9 mouse cellular contexts compared by ENCODE assay signal in the genomic region with DNA sequence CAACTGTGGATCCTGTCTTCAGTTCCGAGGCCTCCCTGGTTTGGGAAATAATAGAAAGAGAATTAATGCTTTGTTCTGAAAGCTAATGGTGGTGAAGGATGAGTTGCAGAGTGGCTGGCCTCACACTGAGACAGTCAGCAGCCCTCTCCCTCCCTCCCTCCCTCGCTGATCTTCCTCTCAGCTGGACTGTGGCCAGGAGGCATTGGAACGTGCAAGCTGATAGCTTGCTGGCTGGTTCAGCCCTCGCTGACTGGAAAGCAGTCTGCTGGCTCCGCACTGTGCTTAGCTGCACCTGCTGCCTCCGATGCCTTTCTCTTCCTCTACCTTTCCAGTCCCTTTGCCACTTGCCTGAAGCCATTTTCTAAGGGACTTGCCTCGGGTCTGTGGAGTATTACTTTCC.
DNase-seq lines count a peak whose midpoint lies in the region; ATAC-seq and TF ChIP-seq lines count a peak whose summit lies in the region.
"Had no signal": no experiment of that assay in that cellular context is flagged by ENCODE, and none has a peak within 500 bp of the region (broad histone marks: within the 10 kb centered on the region; RNA-seq: fewer than 3 reads in every experiment).

No protein-coding gene starts in this region.

- no peaks in the 10 kb centered on the region for H3K36me3 ChIP-seq in intestine, embryonic 14.5 days (ENCODE audit: control insufficient read depth, insufficient read depth, low read length)
- no peaks in the 10 kb centered on the region for H3K36me3 ChIP-seq in intestine, postnatal 0 days (ENCODE audit: control insufficient read depth, insufficient read depth)
- no peaks in the 10 kb centered on the region for H3K36me3 ChIP-seq in hindbrain, embryonic 16.5 days (ENCODE audit: control insufficient read depth, insufficient read depth, low read length)
- no peaks in the 10 kb centered on the region for H3K36me3 ChIP-seq in lung, embryonic 14.5 days (ENCODE audit: insufficient read depth)
- H3K36me3 ChIP-seq: embryonic facial prominence, embryonic 15.5 days had no signal

- H3K4me2 ChIP-seq in intestine, embryonic 14.5 days (ENCODE audit: low read length): no peak overlapping the region
- no peak overlapping the region for H3K4me2 ChIP-seq in intestine, postnatal 0 days (replicated peaks; ENCODE audit: low read depth)
- peak overlapping the region; percentile 19; the same call in 1 of the 2 replicates for H3K4me2 ChIP-seq in hindbrain, embryonic 16.5 days (ENCODE audit: low read length)
- no peak overlapping the region for H3K4me2 ChIP-seq in lung, embryonic 14.5 days
- H3K4me2 ChIP-seq: embryonic facial prominence, embryonic 15.5 days had no signal

- H3K9me3 ChIP-seq in intestine, embryonic 14.5 days (ENCODE audit: control insufficient read depth, low read length): no peaks in the 10 kb centered on the region
- H3K9me3 ChIP-seq in intestine, postnatal 0 days (ENCODE audit: control insufficient read depth): no peaks in the 10 kb centered on the region
- no peaks in the 10 kb centered on the region for H3K9me3 ChIP-seq in hindbrain, embryonic 16.5 days (ENCODE audit: control insufficient read depth, low read length)
- H3K9me3 ChIP-seq in lung, embryonic 14.5 days (ENCODE audit: low read depth, low read length): no peaks in the 10 kb centered on the region
- H3K9me3 ChIP-seq: embryonic facial prominence, embryonic 15.5 days had no signal

- no peak overlapping the region for H3K9ac ChIP-seq in intestine, embryonic 14.5 days (ENCODE audit: low read length)
- no peak overlapping the region for H3K9ac ChIP-seq in intestine, postnatal 0 days (ENCODE audit: low read depth, low read length)
- H3K9ac ChIP-seq in hindbrain, embryonic 16.5 days (ENCODE audit: low read depth, low read length): no peak overlapping the region
- H3K9ac ChIP-seq in lung, embryonic 14.5 days: no peak overlapping the region
- H3K9ac ChIP-seq: embryonic facial prominence, embryonic 15.5 days had no signal

- peak; percentile 68 for DNase-seq in intestine, embryonic 14.5 days (ENCODE audit: low spot score)
- DNase-seq in cerebellum, adult 8-10 months: peak; percentile 58
- DNase-seq in gastrocnemius, postnatal 14 days: peak; percentile 91
- peak; percentile 93 for DNase-seq in lung, embryonic 14.5 days
- peak; percentile 88 for DNase-seq in retina, postnatal 1 day

- H3K27ac ChIP-seq in intestine, embryonic 14.5 days (ENCODE audit: low read depth): no peak overlapping the region
- no peak overlapping the region for H3K27ac ChIP-seq in intestine, postnatal 0 days (ENCODE audit: low read depth, low read length)
- H3K27ac ChIP-seq in hindbrain, embryonic 16.5 days (ENCODE audit: low read depth, low read length): no peak overlapping the region
- no peak overlapping the region for H3K27ac ChIP-seq in lung, embryonic 14.5 days (ENCODE audit: low read depth)
- H3K27ac ChIP-seq: embryonic facial prominence, embryonic 15.5 days had no signal

- no peak for TF ChIP-seq CTCF in intestine, postnatal 0 days (IDR thresholded peaks at IDR 0.05; ENCODE audit: low read depth)
- TF ChIP-seq CTCF in lung, embryonic 14.5 days (IDR thresholded peaks at IDR 0.05; ENCODE audit: low read depth): no peak

- intact Hi-C loops in gastrocnemius, postnatal 14 days (cut with DNase I; ENCODE audit: low total_unique reads): no loop called here

- ATAC-seq in intestine, embryonic 14.5 days (replicated peaks; ENCODE audit: low FRiP score, low TSS enrichment, low read depth): no peak
- ATAC-seq in intestine, postnatal 0 days: no peak
- ATAC-seq in hindbrain, embryonic 16.5 days: peak; percentile 92
- peak; percentile 89 for ATAC-seq in lung, embryonic 14.5 days (ENCODE audit: insufficient read depth)
- ATAC-seq in erythroblast, adult 5-6 weeks (replicated peaks; ENCODE audit: low FRiP score, poor library complexity, severe bottlenecking): no peak

- WGBS in intestine, embryonic 14.5 days: 11% methylated on average over 7 of the region's 7 CpGs
- 28% methylated on average over 7 of the region's 7 CpGs for WGBS in intestine, postnatal 0 days
- WGBS in hindbrain, embryonic 16.5 days: 5% methylated on average over 7 of the region's 7 CpGs
- WGBS in lung, embryonic 14.5 days: 10% methylated on average over 7 of the region's 7 CpGs

- no peaks in the 10 kb centered on the region for H3K27me3 ChIP-seq in intestine, embryonic 14.5 days (replicated peaks; ENCODE audit: control insufficient read depth, insufficient read depth, low read length)
- H3K27me3 ChIP-seq in intestine, postnatal 0 days (replicated peaks; ENCODE audit: control insufficient read depth, insufficient read depth, low read length): no peaks in the 10 kb centered on the region
- H3K27me3 ChIP-seq in hindbrain, embryonic 16.5 days (replicated peaks; ENCODE audit: control insufficient read depth, insufficient read depth, low read length): no peaks in the 10 kb centered on the region
- H3K27me3 ChIP-seq in lung, embryonic 14.5 days (ENCODE audit: insufficient read depth, low read length): no peaks in the 10 kb centered on the region

- no peak overlapping the region for H3K4me3 ChIP-seq in intestine, embryonic 14.5 days (ENCODE audit: low read depth, low read length)
- H3K4me3 ChIP-seq in intestine, postnatal 0 days (ENCODE audit: low read depth, low read length): no peak overlapping the region
- no peak overlapping the region for H3K4me3 ChIP-seq in hindbrain, embryonic 16.5 days (ENCODE audit: low read length)
- no peak overlapping the region for H3K4me3 ChIP-seq in lung, embryonic 14.5 days (ENCODE audit: low read depth, low read length)
- H3K4me3 ChIP-seq: embryonic facial prominence, embryonic 15.5 days had no signal

- peaks cover 15% of the 10 kb centered on the region; the same call in 1 of the 2 replicates for H3K4me1 ChIP-seq in intestine, embryonic 14.5 days (replicated peaks; ENCODE audit: control insufficient read depth, insufficient read depth, low read length)
- no peaks in the 10 kb centered on the region for H3K4me1 ChIP-seq in intestine, postnatal 0 days (replicated peaks; ENCODE audit: control insufficient read depth, insufficient read depth, low read length)
- H3K4me1 ChIP-seq in hindbrain, embryonic 16.5 days (ENCODE audit: control insufficient read depth, insufficient read depth, low read depth, low read length): peaks cover 5% of the 10 kb centered on the region
- H3K4me1 ChIP-seq in lung, embryonic 14.5 days (ENCODE audit: insufficient read depth): peaks cover 15% of the 10 kb centered on the region

Comparison
In these comparisons a context has a peak if more than half of its experiments do, and no peak if none do; other contexts are left out.
1. ATAC-seq: peak in hindbrain, embryonic 16.5 days (single experiment) and lung, embryonic 14.5 days (single experiment); none in intestine, embryonic 14.5 days (single experiment), intestine, postnatal 0 days (single experiment) and erythroblast, adult 5-6 weeks (single experiment).
2. Peak in every context shown above with its lines, with median percentiles within 50 percentile points of each other: DNase-seq.